Mouse (Mus musculus) liver, embryonic 14.5 days (tissue): ENCODE results near the gene Ust.

Experiments used
- CTCF ChIP-seq: IDR thresholded peaks from 2 replicates; pipeline ENCODE4 v1.5.1; 2016; ENCODE audit warnings: antibody characterized with exemption, low read depth, control low read depth
- EP300 ChIP-seq: IDR thresholded peaks from 2 replicates; pipeline ENCODE4 v1.6.1; 2016; ENCODE audit warnings: antibody characterized with exemption, low read depth

GRCm38 (mm10) chr10:8535445-8535844, 16.8 kb upstream of the Ust start:
- TF ChIP-seq CTCF (no peak), EP300 (no peak)
